ENCODE assay signal across 1 mouse cellular context in the genomic region with DNA sequence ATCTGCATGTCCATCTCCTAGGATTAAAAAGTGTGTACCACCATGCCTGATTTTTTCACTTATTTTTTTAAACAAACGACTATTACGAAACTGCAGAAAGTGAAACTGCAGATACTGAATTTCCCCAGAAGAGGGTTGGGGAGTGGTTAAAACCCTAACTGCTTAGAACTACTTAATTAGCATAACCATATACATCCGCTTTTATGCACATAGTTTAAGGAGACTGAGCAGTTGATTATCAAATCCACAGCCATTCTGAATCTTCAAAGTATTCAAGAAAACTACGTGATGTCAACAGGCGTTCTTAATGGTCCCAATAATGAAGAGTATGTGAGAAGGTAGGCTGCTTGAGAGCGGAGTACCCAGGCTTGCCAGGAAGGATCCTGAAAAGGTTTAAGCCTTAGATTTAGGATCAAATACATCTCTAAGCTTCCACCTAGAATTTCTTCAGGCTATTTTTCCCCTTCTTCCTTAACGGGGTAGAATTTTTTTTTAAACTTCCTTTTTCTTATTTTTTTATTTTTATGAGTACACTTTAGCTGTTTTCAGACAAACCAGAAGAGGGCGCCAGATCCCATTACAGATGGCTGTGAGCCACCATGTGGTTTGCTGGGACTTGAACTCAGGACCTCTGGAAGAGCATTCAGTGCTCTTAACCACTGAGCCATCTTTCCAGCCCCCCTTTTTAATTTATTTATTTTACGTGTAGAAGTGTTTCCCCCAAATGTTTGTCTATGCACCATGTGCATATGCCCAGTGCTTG.
TF ChIP-seq lines count a peak whose summit lies in the region.

No protein-coding gene starts in this region.

TF ChIP-seq in MEL, 35 proteins besides CTCF, POLR2A, EP300 and RAD21 (continued from another document):
- TF ChIP-seq ZNF384 (IDR thresholded peaks at IDR 0.05; ENCODE audit: low read depth, low read length) (peak; percentile 96), ELF1 (IDR thresholded peaks at IDR 0.05; ENCODE audit: low read depth, low read length) (0 out of 2 replicates have a peak, but pooled peaks have one; percentile 14), MAZ (IDR thresholded peaks at IDR 0.05; ENCODE audit: low read depth, low read length) (no peak), HCFC1 (IDR thresholded peaks at IDR 0.05; ENCODE audit: low read depth, low read length) (no peak; the same call in 1 of the 2 replicates), MEF2A (IDR thresholded peaks at IDR 0.05; ENCODE audit: extremely low read depth, insufficient replicate concordance, low read depth, low read length, poor library complexity, severe bottlenecking) (no peak), KAT2A (conservative IDR thresholded peaks at IDR 0.05; ENCODE audit: low read depth, low read length) (no peak; the same call in 1 of the 2 replicates), BHLHE40 (IDR thresholded peaks at IDR 0.05; ENCODE audit: borderline replicate concordance, low read depth, low read length) (0 out of 2 replicates have a peak, but pooled peaks have one; percentile 14)
